Mouse (Mus musculus): ENCODE results near the gene Lcn8. TPM values are rescaled to one million over a fixed set of nuclear protein-coding genes. Genes with fewer than 3 reads are reported as not detected.
"Not testable (repeated sequence)": the region's sequence is repeated elsewhere in the genome, so short reads cannot be mapped to it uniquely, and the experiment has no call there.

Lcn8 gene
- polyA plus RNA-seq, 1 experiment from 2014 or later: not detected

DNA sequence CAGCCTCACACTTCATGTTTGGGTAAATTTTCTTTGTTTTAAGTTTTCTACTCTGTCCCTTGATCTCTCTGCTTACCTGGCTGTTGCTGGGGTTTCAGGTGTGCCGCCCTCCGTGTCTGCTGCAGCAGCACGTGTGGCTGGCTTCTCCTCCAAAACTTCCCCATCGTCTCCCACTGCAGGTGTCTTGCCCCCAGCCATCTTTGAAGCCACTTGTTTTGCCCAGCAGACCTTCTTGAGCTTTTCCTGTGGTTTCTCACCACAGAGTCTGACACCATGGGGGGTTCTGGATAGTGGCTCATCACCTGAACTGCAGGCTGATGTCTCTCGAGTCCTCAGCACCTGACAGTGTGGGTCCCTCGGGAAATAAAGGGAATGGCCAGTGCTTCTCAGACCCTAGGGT lies 26.6 kb downstream of the Lcn8 start:
- Histone ChIP-seq H3K4me1 (no peaks in the 10 kb centered on the region), H3K9ac (no peak overlapping the region), H3K4me3 (no peak overlapping the region), H3K27ac (no peak overlapping the region), H3K9me3 (no peaks in the 10 kb centered on the region), H3K36me3 (no peaks in the 10 kb centered on the region), H3K4me2 (replicated peaks) (no peak overlapping the region), H3K27me3 (replicated peaks) (no peaks in the 10 kb centered on the region)
- 86% methylated on average over 6 of the region's 6 CpGs for WGBS
- ATAC-seq (ENCODE audit: low FRiP score, low read depth): no peak

DNA sequence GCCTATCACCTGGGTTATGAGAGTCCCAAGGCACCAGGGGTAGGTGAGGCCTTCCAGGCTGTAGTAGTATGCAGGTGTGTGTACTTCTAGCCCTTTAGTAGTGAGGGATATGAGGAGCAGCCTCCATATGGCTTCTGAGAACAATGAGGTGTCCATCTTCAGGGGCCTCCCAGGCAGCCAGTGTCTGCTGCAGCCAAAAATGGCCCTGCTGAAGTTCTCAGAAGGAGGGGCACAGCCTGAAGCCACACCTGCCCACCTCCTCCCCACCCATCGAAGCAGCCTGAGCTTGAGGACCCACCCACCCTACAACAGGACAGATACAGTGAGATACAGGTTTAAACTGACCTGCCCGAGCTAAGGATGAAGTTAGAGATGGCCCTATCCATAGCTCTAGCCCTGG lies 29.5 kb downstream of the Lcn8 start, which contains the start of gene Lcn10:
Gene Lcn10 (plus strand): TSS at position 301 of the 400 bp plus-strand sequence.
- ATAC-seq (ENCODE audit: low FRiP score, low read depth): no peak
- WGBS: 72% methylated on average over 2 of the region's 2 CpGs
- no peaks in the 10 kb centered on the region for H3K36me3 ChIP-seq
- no peak within 1 kb of the TSS for H3K9ac ChIP-seq
- H3K27me3 ChIP-seq (replicated peaks): no peaks in the 10 kb centered on the region
- H3K27ac ChIP-seq: no peak within 1 kb of the TSS
- H3K4me2 ChIP-seq (replicated peaks): no peak within 1 kb of the TSS
- no peaks in the 10 kb centered on the region for H3K4me1 ChIP-seq
- H3K4me3 ChIP-seq: no peak within 1 kb of the TSS
- H3K9me3 ChIP-seq: no peaks in the 10 kb centered on the region

DNA sequence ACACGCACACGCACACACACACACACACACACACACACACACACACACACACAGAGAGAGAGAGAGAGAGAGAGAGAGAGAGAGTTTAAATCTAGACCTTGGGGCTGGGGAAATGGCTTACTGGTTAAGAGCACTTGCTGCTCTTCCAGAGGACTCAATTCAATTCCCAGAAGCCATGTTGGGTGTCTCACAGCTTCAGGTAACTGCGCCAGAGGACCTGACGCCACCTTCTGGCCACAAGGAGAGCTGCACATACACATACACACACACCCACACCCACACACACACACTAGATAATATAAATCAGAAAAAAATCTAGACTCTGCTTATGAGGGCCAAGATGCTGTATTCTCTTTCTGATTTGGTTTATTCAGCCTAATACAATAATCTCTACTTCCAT lies 34.0 kb downstream of the Lcn8 start:
- Histone ChIP-seq H3K4me1 (no peaks in the 10 kb centered on the region), H3K36me3 (no peaks in the 10 kb centered on the region), H3K27me3 (replicated peaks) (no peaks in the 10 kb centered on the region), H3K4me3 (no peak overlapping the region), H3K27ac (no peak overlapping the region), H3K9ac (no peak overlapping the region), H3K4me2 (replicated peaks) (no peak overlapping the region), H3K9me3 (no peaks in the 10 kb centered on the region)
- no peak for ATAC-seq (ENCODE audit: low FRiP score, low read depth)
- 59% methylated on average over 2 of the region's 4 CpGs for WGBS

GRCm38 (mm10) chr2:25694605-25695004 lies 41.7 kb downstream of the Lcn8 start:
- Histone ChIP-seq H3K27ac (no peak overlapping the region), H3K4me3 (no peak overlapping the region), H3K9ac (no peak overlapping the region), H3K9me3 (no peaks in the 10 kb centered on the region), H3K4me2 (replicated peaks) (no peak overlapping the region), H3K4me1 (no peaks in the 10 kb centered on the region), H3K36me3 (no peaks in the 10 kb centered on the region), H3K27me3 (replicated peaks) (no peaks in the 10 kb centered on the region)
- no peak for ATAC-seq (ENCODE audit: low FRiP score, low read depth)

GRCm38 (mm10) chr2:25696951-25697350 lies 44.0 kb downstream of the Lcn8 start:
- no peaks in the 10 kb centered on the region for H3K27me3 ChIP-seq (replicated peaks)
- H3K27ac ChIP-seq: no peak overlapping the region
- H3K4me3 ChIP-seq: no peak overlapping the region
- no peaks in the 10 kb centered on the region for H3K9me3 ChIP-seq
- no peak overlapping the region for H3K9ac ChIP-seq
- no peaks in the 10 kb centered on the region for H3K36me3 ChIP-seq
- no peaks in the 10 kb centered on the region for H3K4me1 ChIP-seq
- WGBS: 68% methylated on average over 4 of the region's 4 CpGs
- no peak overlapping the region for H3K4me2 ChIP-seq (replicated peaks)
- no peak for ATAC-seq (ENCODE audit: low FRiP score, low read depth)

DNA sequence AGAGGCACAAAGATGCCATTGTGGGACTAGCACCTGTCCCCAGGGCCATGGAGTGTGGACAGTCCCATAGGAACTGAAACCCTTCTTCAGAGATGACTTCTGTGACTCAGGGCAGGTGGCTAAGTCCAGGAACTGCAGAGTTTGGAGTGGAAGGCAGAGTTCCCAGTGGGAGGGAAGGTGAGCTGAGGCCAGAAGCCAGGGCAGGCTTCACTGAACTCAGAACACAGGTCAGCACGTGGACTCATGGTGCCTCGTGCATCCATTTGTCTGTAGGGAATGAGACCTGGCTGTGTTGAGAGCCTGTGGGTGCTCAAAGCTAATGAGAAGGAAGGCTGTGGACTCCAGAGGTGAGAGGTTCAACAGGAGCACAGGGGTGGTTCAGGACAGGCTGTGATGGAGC lies 45.8 kb downstream of the Lcn8 start:
- no peak for ATAC-seq (ENCODE audit: low FRiP score, low read depth)
- H3K27ac ChIP-seq: no peak overlapping the region
- H3K9ac ChIP-seq: no peak overlapping the region
- no peaks in the 10 kb centered on the region for H3K27me3 ChIP-seq (replicated peaks)
- WGBS: 89% methylated on average over 2 of the region's 2 CpGs
- no peak overlapping the region for H3K4me3 ChIP-seq
- H3K4me2 ChIP-seq (replicated peaks): no peak overlapping the region
- H3K4me1 ChIP-seq: no peaks in the 10 kb centered on the region
- H3K36me3 ChIP-seq: no peaks in the 10 kb centered on the region
- no peaks in the 10 kb centered on the region for H3K9me3 ChIP-seq

DNA sequence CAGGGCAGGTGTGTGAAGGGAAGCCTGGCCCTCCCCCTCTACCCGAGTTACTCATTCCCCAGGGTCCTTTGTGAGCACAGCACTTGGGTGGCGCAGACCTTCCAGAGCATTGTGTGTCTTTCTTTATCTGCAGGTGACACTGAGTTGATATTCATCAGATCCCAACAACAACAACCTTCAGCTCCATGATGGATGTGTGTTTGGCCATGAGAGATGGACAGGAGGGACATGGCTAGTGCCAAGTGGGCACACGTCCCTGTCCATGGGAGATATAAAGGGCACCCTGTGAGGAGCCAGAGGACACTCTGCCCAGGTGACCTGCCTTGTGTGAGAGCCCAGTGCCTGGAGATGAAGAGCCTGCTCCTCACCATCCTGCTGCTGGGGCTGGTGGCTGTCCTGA lies 46.8 kb downstream of the Lcn8 start, which contains the start of gene Obp2a:
Gene Obp2a (plus strand): TSS at position 301 of the 400 bp plus-strand sequence.
- not testable (repeated sequence) for H3K27ac ChIP-seq; H3K36me3 ChIP-seq; H3K9ac ChIP-seq; H3K4me1 ChIP-seq; H3K4me3 ChIP-seq; H3K27me3 ChIP-seq (replicated peaks); ATAC-seq (ENCODE audit: low FRiP score, low read depth); H3K4me2 ChIP-seq (replicated peaks); H3K9me3 ChIP-seq
- 87% methylated on average over 3 of the region's 3 CpGs for WGBS

DNA sequence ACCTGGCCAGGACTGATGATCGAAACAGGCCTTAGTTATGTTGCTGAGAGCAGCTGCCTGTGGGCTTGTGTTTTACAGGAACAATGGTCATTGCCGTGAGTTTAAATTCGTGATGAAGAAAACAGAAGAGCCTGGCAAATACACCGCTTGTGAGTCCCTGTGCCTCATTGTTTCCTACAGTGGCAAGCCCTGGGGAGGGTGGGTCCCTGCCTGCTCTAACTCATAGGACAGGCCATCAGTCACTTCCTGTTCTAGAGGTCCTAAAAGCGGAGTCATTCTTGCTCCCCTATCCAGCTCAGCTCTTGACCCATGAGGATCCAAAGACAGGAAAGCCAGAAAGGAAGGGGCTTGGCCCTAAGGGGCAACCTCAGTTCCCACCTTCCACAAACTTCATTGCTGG lies 48.1 kb downstream of the Lcn8 start:
- H3K4me2 ChIP-seq (replicated peaks): no peak overlapping the region
- no peak overlapping the region for H3K27ac ChIP-seq
- H3K4me1 ChIP-seq: no peaks in the 10 kb centered on the region
- ATAC-seq (ENCODE audit: low FRiP score, low read depth): no peak
- 84% methylated on average over 5 of the region's 5 CpGs for WGBS
- H3K4me3 ChIP-seq: no peak overlapping the region
- no peaks in the 10 kb centered on the region for H3K9me3 ChIP-seq
- H3K36me3 ChIP-seq: no peaks in the 10 kb centered on the region
- H3K9ac ChIP-seq: no peak overlapping the region
- no peaks in the 10 kb centered on the region for H3K27me3 ChIP-seq (replicated peaks)

- H3K4me3 ChIP-seq: no peak overlapping the region
- no peaks in the 10 kb centered on the region for H3K27me3 ChIP-seq (replicated peaks)
- H3K27ac ChIP-seq: no peak overlapping the region
- no peak for ATAC-seq (ENCODE audit: low FRiP score, low read depth)
- peaks cover 8% of the 10 kb centered on the region for H3K4me1 ChIP-seq
- no peak overlapping the region for H3K9ac ChIP-seq
- H3K36me3 ChIP-seq: no peaks in the 10 kb centered on the region
- no peak overlapping the region for H3K4me2 ChIP-seq (replicated peaks)
- WGBS: 83% methylated on average over 4 of the region's 4 CpGs
- H3K9me3 ChIP-seq: no peaks in the 10 kb centered on the region
Observed at GRCm38 (mm10) chr2:25703706-25704105, 50.8 kb downstream of the Lcn8 start.

Other genes with a start within 250 kb of the Lcn8 start
- 0.09 and 0.29 TPM in 2 replicates for gene Fut7, start 229.9 kb upstream of the Lcn8 start, polyA plus RNA-seq (2016; fragmentation: Nextera tagmentation; extraction: Ambion mirVana)
- 10.0 and 10.2 TPM in 2 replicates for gene Abca2, start 224.4 kb upstream of the Lcn8 start, polyA plus RNA-seq (2016; fragmentation: Nextera tagmentation; extraction: Ambion mirVana)
- gene Clic3, start 196.3 kb upstream of the Lcn8 start, polyA plus RNA-seq (2016; fragmentation: Nextera tagmentation; extraction: Ambion mirVana): 1.7 and 2.3 TPM in 2 replicates
- 49.5 and 52.5 TPM in 2 replicates for gene Paxx, start 192.0 kb upstream of the Lcn8 start, polyA plus RNA-seq (2016; fragmentation: Nextera tagmentation; extraction: Ambion mirVana)
- gene Ptgds, start 183.1 kb upstream of the Lcn8 start, polyA plus RNA-seq (2016; fragmentation: Nextera tagmentation; extraction: Ambion mirVana): 1.1 and 1.4 TPM in 2 replicates
- gene Lcn12, start 159.2 kb upstream of the Lcn8 start, polyA plus RNA-seq (2016; fragmentation: Nextera tagmentation; extraction: Ambion mirVana): not detected in 2 replicates
- gene Fbxw5, start 152.4 kb upstream of the Lcn8 start, polyA plus RNA-seq (2016; fragmentation: Nextera tagmentation; extraction: Ambion mirVana): 107 and 118 TPM in 2 replicates
- 5.3 and 6.1 TPM in 2 replicates for gene C8g, start 151.4 kb upstream of the Lcn8 start, polyA plus RNA-seq (2016; fragmentation: Nextera tagmentation; extraction: Ambion mirVana)
- gene Traf2, start 106.2 kb upstream of the Lcn8 start, polyA plus RNA-seq (2016; fragmentation: Nextera tagmentation; extraction: Ambion mirVana): 26.9 and 28.0 TPM in 2 replicates
- 386 TPM in 2 replicates for gene Edf1, start 95.3 kb upstream of the Lcn8 start, polyA plus RNA-seq (2016; fragmentation: Nextera tagmentation; extraction: Ambion mirVana)
- 1.7 and 4.8 TPM in 2 replicates for gene Mamdc4, start 78.3 kb upstream of the Lcn8 start, polyA plus RNA-seq (2016; fragmentation: Nextera tagmentation; extraction: Ambion mirVana)
- gene Phpt1, start 77.9 kb upstream of the Lcn8 start, polyA plus RNA-seq (2016; fragmentation: Nextera tagmentation; extraction: Ambion mirVana): 169 and 176 TPM in 2 replicates
- gene Ajm1, start 71.4 kb upstream of the Lcn8 start, polyA plus RNA-seq (2016; fragmentation: Nextera tagmentation; extraction: Ambion mirVana): 2.3 and 3.0 TPM in 2 replicates
- 78.3 and 82.5 TPM in 2 replicates for gene Rabl6, start 44.6 kb upstream of the Lcn8 start, polyA plus RNA-seq (2016; fragmentation: Nextera tagmentation; extraction: Ambion mirVana)
- gene Ccdc183, start 35.4 kb upstream of the Lcn8 start, polyA plus RNA-seq (2016; fragmentation: Nextera tagmentation; extraction: Ambion mirVana): 0.26 and 0.30 TPM in 2 replicates
- 22.7 and 24.9 TPM in 2 replicates for gene Tmem141, start 31.1 kb upstream of the Lcn8 start, polyA plus RNA-seq (2016; fragmentation: Nextera tagmentation; extraction: Ambion mirVana)
- 1.2 and 1.3 TPM in 2 replicates for gene Fcna, start 25.1 kb upstream of the Lcn8 start, polyA plus RNA-seq (2016; fragmentation: Nextera tagmentation; extraction: Ambion mirVana)
- gene Lcn5, start 4.8 kb downstream of the Lcn8 start, polyA plus RNA-seq (2016; fragmentation: Nextera tagmentation; extraction: Ambion mirVana): not detected in 2 replicates
- not detected in 2 replicates for gene Lcn6, start 23.7 kb downstream of the Lcn8 start, polyA plus RNA-seq (2016; fragmentation: Nextera tagmentation; extraction: Ambion mirVana)
- not detected in 2 replicates for gene Lcn10, start 29.6 kb downstream of the Lcn8 start, polyA plus RNA-seq (2016; fragmentation: Nextera tagmentation; extraction: Ambion mirVana)
- not detected in 2 replicates for gene Obp2a, start 46.9 kb downstream of the Lcn8 start, polyA plus RNA-seq (2016; fragmentation: Nextera tagmentation; extraction: Ambion mirVana)
- 94.1 and 95.1 TPM in 2 replicates for gene Bmyc, start 53.6 kb downstream of the Lcn8 start, polyA plus RNA-seq (2016; fragmentation: Nextera tagmentation; extraction: Ambion mirVana)
- gene Obp2b, start 83.9 kb downstream of the Lcn8 start, polyA plus RNA-seq (2016; fragmentation: Nextera tagmentation; extraction: Ambion mirVana): not detected in 2 replicates
- gene Lcn3, start 112.4 kb downstream of the Lcn8 start, polyA plus RNA-seq (2016; fragmentation: Nextera tagmentation; extraction: Ambion mirVana): not detected in 2 replicates
- not detected in 2 replicates for gene Lcn11, start 123.9 kb downstream of the Lcn8 start, polyA plus RNA-seq (2016; fragmentation: Nextera tagmentation; extraction: Ambion mirVana)
- not detected in 2 replicates for gene Gm13539, start 129.1 kb downstream of the Lcn8 start, polyA plus RNA-seq (2016; fragmentation: Nextera tagmentation; extraction: Ambion mirVana)
- not detected in 2 replicates for gene Glt6d1, start 162.7 kb downstream of the Lcn8 start, polyA plus RNA-seq (2016; fragmentation: Nextera tagmentation; extraction: Ambion mirVana)
- gene Lcn9, start 170.0 kb downstream of the Lcn8 start, polyA plus RNA-seq (2016; fragmentation: Nextera tagmentation; extraction: Ambion mirVana): not detected in 2 replicates
- gene Sohlh1, start 194.1 kb downstream of the Lcn8 start, polyA plus RNA-seq (2016; fragmentation: Nextera tagmentation; extraction: Ambion mirVana): not detected in 2 replicates
- gene Kcnt1, start 210.6 kb downstream of the Lcn8 start, polyA plus RNA-seq (2016; fragmentation: Nextera tagmentation; extraction: Ambion mirVana): 4.4 and 5.4 TPM in 2 replicates

Data from neural tube, embryonic 12.5 days (tissue).